Mouse (Mus musculus): ENCODE measurements around the gene Aldh4a1. TPM values are rescaled to one million over a fixed set of nuclear protein-coding genes. Genes with fewer than 3 reads are reported as not detected.

The Aldh4a1 gene
- polyA plus RNA-seq (2014; fragmentation: Nextera tagmentation; extraction: Ambion mirVana) = 15.4 and 17.0 TPM in 2 replicates

DNA sequence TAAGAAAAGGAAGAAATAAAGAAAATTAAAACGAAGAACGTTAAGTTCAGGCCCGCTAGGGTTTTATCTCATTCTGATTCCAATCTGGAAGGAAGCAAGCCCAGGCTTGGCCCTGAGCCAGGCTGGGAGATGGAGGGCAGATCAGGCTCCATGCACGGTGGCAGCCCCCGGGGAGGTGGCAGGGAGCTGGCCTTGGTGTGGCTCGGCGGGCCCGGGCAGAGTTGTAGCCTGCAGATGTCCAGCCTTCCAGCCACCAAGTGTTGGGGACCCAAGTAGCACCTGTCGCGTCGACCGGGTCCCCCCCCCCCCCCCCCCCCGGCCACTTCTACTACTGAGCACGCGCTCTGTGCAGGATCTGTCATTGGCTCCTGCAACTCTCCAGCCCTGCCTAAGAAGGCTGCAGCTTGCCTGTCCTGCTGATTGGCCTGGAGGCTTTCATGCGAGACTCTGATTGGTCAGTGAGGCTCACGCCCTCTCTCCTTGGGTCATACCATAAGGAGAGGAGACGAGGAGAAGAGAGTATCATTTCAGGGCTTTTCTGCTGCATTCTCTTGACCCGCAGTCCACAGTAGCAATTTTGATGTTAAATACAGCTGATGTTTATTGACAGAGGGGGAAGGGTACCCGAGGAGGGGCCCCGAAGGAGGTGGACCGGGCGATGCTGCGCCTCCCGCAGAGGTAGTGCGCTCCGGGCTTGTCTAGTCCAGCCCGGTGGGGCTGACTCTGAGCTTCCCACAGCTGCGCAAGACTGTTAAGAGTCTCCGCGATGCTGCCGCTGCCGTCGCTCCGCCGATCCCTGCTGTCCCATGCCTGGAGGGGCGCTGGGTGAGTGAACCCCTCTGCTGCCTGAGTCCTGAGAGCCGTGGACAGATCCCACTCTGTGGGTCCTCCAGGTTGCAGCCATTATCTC, at the start of gene Aldh4a1:
Aldh4a1 (plus strand) TSS at position 494 of the 910 bp plus-strand sequence.
- Histone ChIP-seq H3K36me3 (ENCODE audit: control insufficient read depth, insufficient read depth, low read length) (no peaks in the 10 kb centered on the region), H3K4me1 (ENCODE audit: control insufficient read depth, insufficient read depth, low read length) (peaks cover 5% of the 10 kb centered on the region; the same call in 1 of the 2 replicates), H3K27me3 (ENCODE audit: control insufficient read depth, insufficient read depth, low read length) (no peaks in the 10 kb centered on the region), H3K4me2 (ENCODE audit: low read depth, severe bottlenecking) (peak within 1 kb of the TSS; percentile 75), H3K27ac (replicated peaks; ENCODE audit: low read depth, low read length) (peak within 1 kb of the TSS; percentile 56; the same call in 1 of the 2 replicates), H3K4me3 (ENCODE audit: low read depth, low read length) (peak within 1 kb of the TSS; percentile 66), H3K9ac (ENCODE audit: low read length) (peak within 1 kb of the TSS; percentile 62), H3K9me3 (ENCODE audit: control insufficient read depth, low read length) (no peaks in the 10 kb centered on the region)
- under 1% methylated on average over 33 of the region's 38 CpGs for WGBS
- ATAC-seq (ENCODE audit: insufficient number of reproducible peaks, low FRiP score, low TSS enrichment, low read depth) (peak; percentile 96), DNase-seq (ENCODE audit: low spot score) (peak; percentile 89)

DNA sequence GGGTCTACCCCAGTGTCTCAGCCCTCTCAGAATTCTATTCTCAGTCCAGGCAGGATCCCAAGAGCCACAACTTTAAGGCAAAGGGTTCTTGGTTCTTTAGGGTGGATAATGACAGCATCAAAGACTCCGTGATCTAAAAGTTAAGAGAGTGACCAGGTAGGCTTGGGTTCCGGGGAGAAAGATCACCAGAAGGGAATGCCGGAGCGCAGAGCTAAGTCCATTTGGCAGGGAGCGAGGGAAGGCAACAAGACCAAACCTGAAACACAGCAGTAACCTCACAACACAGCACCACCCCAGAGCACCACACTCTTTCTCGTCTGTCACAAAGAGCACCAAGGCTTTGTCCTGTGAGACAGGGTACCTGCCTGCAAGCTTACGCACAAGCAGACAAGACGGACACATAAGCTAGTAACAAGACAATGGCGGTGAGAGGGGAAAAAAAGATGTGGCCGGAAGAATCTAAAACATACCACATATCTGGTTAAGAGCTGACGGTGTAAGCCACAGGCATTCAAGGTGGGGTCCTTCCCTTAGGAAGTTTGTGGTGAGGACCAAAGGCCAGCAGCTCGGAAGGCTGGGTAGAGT, 49.6 kb upstream of the Aldh4a1 start:
- H3K4me2 ChIP-seq (ENCODE audit: low read depth, severe bottlenecking) = no peak overlapping the region

GRCm38 (mm10) chr4:139574156-139574798, 48.4 kb upstream of the Aldh4a1 start:
- DNase-seq (ENCODE audit: low spot score) (peak; percentile 100), ATAC-seq (ENCODE audit: insufficient number of reproducible peaks, low FRiP score, low TSS enrichment, low read depth) (peak; percentile 98)
- H3K4me1 ChIP-seq (ENCODE audit: control insufficient read depth, insufficient read depth, low read length) = peaks cover 26% of the 10 kb centered on the region
- peak overlapping the region; percentile 70; the same call in 1 of the 2 replicates for H3K27ac ChIP-seq (replicated peaks; ENCODE audit: low read depth, low read length)
- H3K9ac ChIP-seq (ENCODE audit: low read length) = peak overlapping the region; percentile 89
- H3K36me3 ChIP-seq (ENCODE audit: control insufficient read depth, insufficient read depth, low read length) = no peaks in the 10 kb centered on the region
- under 1% methylated on average over 42 of the region's 52 CpGs for WGBS
- H3K27me3 ChIP-seq (ENCODE audit: control insufficient read depth, insufficient read depth, low read length) = no peaks in the 10 kb centered on the region
- H3K4me2 ChIP-seq (ENCODE audit: low read depth, severe bottlenecking) = peak overlapping the region; percentile 98
- H3K4me3 ChIP-seq (ENCODE audit: low read depth, low read length) = peak overlapping the region; percentile 71
- H3K9me3 ChIP-seq (ENCODE audit: control insufficient read depth, low read length) = no peaks in the 10 kb centered on the region

More for the DNA sequence above, 49.6 kb upstream of the Aldh4a1 start:
- 82% methylated on average over 12 of the region's 12 CpGs for WGBS
- H3K27ac ChIP-seq (replicated peaks; ENCODE audit: low read depth, low read length) = no peak overlapping the region
- peaks cover 21% of the 10 kb centered on the region for H3K4me1 ChIP-seq (ENCODE audit: control insufficient read depth, insufficient read depth, low read length)
- H3K9me3 ChIP-seq (ENCODE audit: control insufficient read depth, low read length) = no peaks in the 10 kb centered on the region
- no peak for ATAC-seq (ENCODE audit: insufficient number of reproducible peaks, low FRiP score, low TSS enrichment, low read depth)
- no peaks in the 10 kb centered on the region for H3K27me3 ChIP-seq (ENCODE audit: control insufficient read depth, insufficient read depth, low read length)
- no peak for DNase-seq (ENCODE audit: low spot score)
- no peak overlapping the region for H3K9ac ChIP-seq (ENCODE audit: low read length)
- no peak overlapping the region for H3K4me3 ChIP-seq (ENCODE audit: low read depth, low read length)
- no peaks in the 10 kb centered on the region for H3K36me3 ChIP-seq (ENCODE audit: control insufficient read depth, insufficient read depth, low read length)

GRCm38 (mm10) chr4:139574799-139575672, 47.6 kb upstream of the Aldh4a1 start:
- Histone ChIP-seq H3K9ac (ENCODE audit: low read length) (peak overlapping the region; percentile 89), H3K27ac (replicated peaks; ENCODE audit: low read depth, low read length) (peak overlapping the region; percentile 70; the same call in 1 of the 2 replicates), H3K4me1 (ENCODE audit: control insufficient read depth, insufficient read depth, low read length) (peaks cover 33% of the 10 kb centered on the region), H3K27me3 (ENCODE audit: control insufficient read depth, insufficient read depth, low read length) (no peaks in the 10 kb centered on the region), H3K4me2 (ENCODE audit: low read depth, severe bottlenecking) (peak overlapping the region; percentile 98), H3K36me3 (ENCODE audit: control insufficient read depth, insufficient read depth, low read length) (no peaks in the 10 kb centered on the region), H3K9me3 (ENCODE audit: control insufficient read depth, low read length) (no peaks in the 10 kb centered on the region), H3K4me3 (ENCODE audit: low read depth, low read length) (peak overlapping the region; percentile 71)
- ATAC-seq (ENCODE audit: insufficient number of reproducible peaks, low FRiP score, low TSS enrichment, low read depth) (peak; percentile 52), DNase-seq (ENCODE audit: low spot score) (peak; percentile 71)
- WGBS = under 1% methylated on average over 79 of the region's 111 CpGs

GRCm38 (mm10) chr4:139575673-139576003, 47.0 kb upstream of the Aldh4a1 start:
- peak overlapping the region; percentile 71 for H3K4me3 ChIP-seq (ENCODE audit: low read depth, low read length)
- no peak for ATAC-seq (ENCODE audit: insufficient number of reproducible peaks, low FRiP score, low TSS enrichment, low read depth)
- H3K36me3 ChIP-seq (ENCODE audit: control insufficient read depth, insufficient read depth, low read length) = no peaks in the 10 kb centered on the region
- no peak overlapping the region for H3K27ac ChIP-seq (replicated peaks; ENCODE audit: low read depth, low read length)
- no peaks in the 10 kb centered on the region for H3K27me3 ChIP-seq (ENCODE audit: control insufficient read depth, insufficient read depth, low read length)
- DNase-seq (ENCODE audit: low spot score) = no peak
- peak overlapping the region; percentile 98 for H3K4me2 ChIP-seq (ENCODE audit: low read depth, severe bottlenecking)
- no peaks in the 10 kb centered on the region for H3K9me3 ChIP-seq (ENCODE audit: control insufficient read depth, low read length)
- H3K4me1 ChIP-seq (ENCODE audit: control insufficient read depth, insufficient read depth, low read length) = peaks cover 39% of the 10 kb centered on the region
- H3K9ac ChIP-seq (ENCODE audit: low read length) = peak overlapping the region; percentile 89
- 9% methylated on average over 14 of the region's 14 CpGs for WGBS

DNA sequence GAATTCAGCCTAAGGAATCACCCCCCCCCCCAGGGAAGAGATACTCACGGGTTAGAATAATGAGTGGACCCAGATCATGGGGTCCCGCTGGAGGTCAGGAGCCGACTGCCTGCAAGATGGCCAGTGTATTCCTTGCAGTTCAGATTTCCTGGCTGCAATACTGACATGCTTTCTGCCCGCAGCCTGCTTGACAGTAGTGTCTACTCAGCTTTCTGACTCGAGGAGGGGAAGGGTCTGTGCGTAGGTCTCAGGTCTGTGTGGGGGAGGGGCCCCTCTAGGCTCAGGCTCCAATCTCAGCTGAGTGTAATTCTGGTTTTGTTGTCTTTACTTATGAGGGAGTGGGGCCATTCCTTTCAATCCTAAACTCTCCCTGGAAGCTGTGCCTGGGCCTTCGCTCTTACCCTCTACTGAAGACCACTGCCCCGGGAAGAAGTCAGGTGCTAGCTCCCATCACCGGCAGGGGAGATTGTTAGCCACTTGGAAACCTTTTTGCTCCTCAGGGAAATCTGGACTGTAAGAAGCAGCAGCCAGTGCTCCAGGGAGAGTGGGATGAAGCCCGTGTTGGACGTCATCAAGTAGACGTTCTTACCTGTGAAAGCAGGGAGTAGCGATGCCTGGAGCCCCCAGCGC, 46.3 kb upstream of the Aldh4a1 start:
- DNase-seq (ENCODE audit: low spot score) = no peak

DNA sequence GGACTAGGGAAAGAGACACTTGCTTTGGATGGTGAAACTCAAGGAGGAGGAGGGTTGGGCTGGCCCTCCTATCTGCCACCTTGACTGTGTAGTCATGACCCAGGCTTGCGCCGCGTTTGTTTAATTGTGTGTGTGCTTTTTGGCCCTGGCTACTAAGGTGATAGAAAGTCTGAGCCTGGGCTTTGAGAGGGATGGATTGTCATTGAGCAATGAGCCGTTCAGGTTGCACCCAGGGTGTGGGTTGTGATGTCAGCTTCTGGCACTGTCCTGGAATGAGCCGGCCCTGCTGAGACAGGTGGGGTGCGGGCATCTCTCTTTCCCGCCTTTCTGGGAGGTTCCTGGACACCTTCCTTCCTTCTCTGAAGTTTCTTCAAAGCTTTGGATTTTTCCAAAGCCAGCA, 45.7 kb upstream of the Aldh4a1 start:
- H3K27me3 ChIP-seq (ENCODE audit: control insufficient read depth, insufficient read depth, low read length) = no peaks in the 10 kb centered on the region
- no peak for DNase-seq (ENCODE audit: low spot score)
- H3K4me3 ChIP-seq (ENCODE audit: low read depth, low read length) = no peak overlapping the region
- H3K9ac ChIP-seq (ENCODE audit: low read length) = no peak overlapping the region
- no peak for ATAC-seq (ENCODE audit: insufficient number of reproducible peaks, low FRiP score, low TSS enrichment, low read depth)
- 85% methylated on average over 7 of the region's 7 CpGs for whole genome bisulfite sequencing
- no peaks in the 10 kb centered on the region for H3K36me3 ChIP-seq (ENCODE audit: control insufficient read depth, insufficient read depth, low read length)
- H3K27ac ChIP-seq (replicated peaks; ENCODE audit: low read depth, low read length) = no peak overlapping the region
- no peak overlapping the region; the same call in 1 of the 2 replicates for H3K4me2 ChIP-seq (ENCODE audit: low read depth, severe bottlenecking)
- peaks cover 53% of the 10 kb centered on the region for H3K4me1 ChIP-seq (ENCODE audit: control insufficient read depth, insufficient read depth, low read length)
- H3K9me3 ChIP-seq (ENCODE audit: control insufficient read depth, low read length) = no peaks in the 10 kb centered on the region

More for the DNA sequence above, 46.3 kb upstream of the Aldh4a1 start:
- 44% methylated on average over 14 of the region's 14 CpGs for WGBS
- H3K4me3 ChIP-seq (ENCODE audit: low read depth, low read length) = peak overlapping the region; percentile 71
- no peaks in the 10 kb centered on the region for H3K36me3 ChIP-seq (ENCODE audit: control insufficient read depth, insufficient read depth, low read length)
- no peaks in the 10 kb centered on the region for H3K9me3 ChIP-seq (ENCODE audit: control insufficient read depth, low read length)
- no peak overlapping the region for H3K27ac ChIP-seq (replicated peaks; ENCODE audit: low read depth, low read length)
- H3K4me1 ChIP-seq (ENCODE audit: control insufficient read depth, insufficient read depth, low read length) = peaks cover 47% of the 10 kb centered on the region
- no peaks in the 10 kb centered on the region for H3K27me3 ChIP-seq (ENCODE audit: control insufficient read depth, insufficient read depth, low read length)
- ATAC-seq (ENCODE audit: insufficient number of reproducible peaks, low FRiP score, low TSS enrichment, low read depth) = no peak
- peak overlapping the region; percentile 98 for H3K4me2 ChIP-seq (ENCODE audit: low read depth, severe bottlenecking)
- H3K9ac ChIP-seq (ENCODE audit: low read length) = peak overlapping the region; percentile 27; the same call in 1 of the 2 replicates
